7 mouse cellular contexts compared by ENCODE assay signal in the genomic region with DNA sequence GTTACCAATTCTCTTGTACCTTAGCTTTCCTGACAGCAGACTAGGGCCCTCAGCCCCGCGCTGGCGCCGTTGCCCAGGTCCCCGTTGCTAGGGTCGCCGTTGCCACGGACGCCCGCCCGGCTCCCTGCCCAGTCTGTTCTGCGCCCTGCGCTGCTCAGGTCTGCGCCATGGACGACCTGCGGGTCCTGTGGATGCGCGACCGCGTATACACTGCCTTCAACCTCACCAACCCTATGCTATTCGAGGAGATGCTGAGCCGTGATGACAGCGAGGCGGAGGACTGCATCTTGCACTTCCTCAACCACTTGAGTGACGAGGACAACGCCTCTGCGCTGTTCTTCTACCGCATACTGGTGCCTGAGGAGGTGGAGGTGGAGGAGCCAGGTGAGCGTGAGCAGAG. TPM values are rescaled to one million over a fixed set of nuclear protein-coding genes. Genes with fewer than 3 reads are reported as not detected.
DNase-seq lines count a peak whose midpoint lies in the region; ATAC-seq lines count a peak whose summit lies in the region.

A gene (plus strand): TSS at position 89 of the 400 bp plus-strand sequence.

- peak; percentile 43; the same call in 1 of the 2 replicates for ATAC-seq in lung, embryonic 16.5 days (ENCODE audit: low read depth)
- ATAC-seq in forebrain, embryonic 13.5 days = 0 out of 2 replicates have a peak, but pooled peaks have one; percentile 41
- ATAC-seq in neural tube, embryonic 12.5 days (ENCODE audit: low FRiP score, low read depth) = no peak
- ATAC-seq in megakaryocyte, adult 5-6 weeks (ENCODE audit: poor library complexity, severe bottlenecking) = no peak

- H3K27ac ChIP-seq in lung, embryonic 16.5 days (ENCODE audit: low read length) = no peak within 1 kb of the TSS
- H3K27ac ChIP-seq in forebrain, embryonic 13.5 days = no peak within 1 kb of the TSS
- H3K27ac ChIP-seq in neural tube, embryonic 12.5 days = no peak within 1 kb of the TSS

- no peak within 1 kb of the TSS for H3K9ac ChIP-seq in lung, embryonic 16.5 days (ENCODE audit: low read length)
- no peak within 1 kb of the TSS; the same call in 1 of the 2 replicates for H3K9ac ChIP-seq in forebrain, embryonic 13.5 days
- H3K9ac ChIP-seq in neural tube, embryonic 12.5 days = no peak within 1 kb of the TSS

- WGBS in lung, embryonic 16.5 days = 9% methylated on average over 29 of the region's 29 CpGs
- WGBS in forebrain, embryonic 13.5 days = 11% methylated on average over 29 of the region's 29 CpGs
- 9% methylated on average over 29 of the region's 29 CpGs for WGBS in neural tube, embryonic 12.5 days

- no peak within 1 kb of the TSS for H3K4me2 ChIP-seq in lung, embryonic 16.5 days (ENCODE audit: low read depth, low read length)
- H3K4me2 ChIP-seq in forebrain, embryonic 13.5 days = peak within 1 kb of the TSS; percentile 27
- H3K4me2 ChIP-seq in neural tube, embryonic 12.5 days (replicated peaks) = 0 out of 2 replicates have a peak within 1 kb of the TSS, but pooled peaks have one; percentile 12

- no peak within 1 kb of the TSS for H3K4me3 ChIP-seq in lung, embryonic 16.5 days (ENCODE audit: low read length)
- no peak within 1 kb of the TSS for H3K4me3 ChIP-seq in forebrain, embryonic 13.5 days
- H3K4me3 ChIP-seq in neural tube, embryonic 12.5 days = no peak within 1 kb of the TSS

- H3K27me3 ChIP-seq in lung, embryonic 16.5 days (ENCODE audit: control insufficient read depth, insufficient read depth, low read depth, low read length) = no peaks in the 10 kb centered on the region
- H3K27me3 ChIP-seq in forebrain, embryonic 13.5 days = no peaks in the 10 kb centered on the region
- H3K27me3 ChIP-seq in neural tube, embryonic 12.5 days (replicated peaks) = no peaks in the 10 kb centered on the region; the same call in 1 of the 2 replicates

- peaks cover 12% of the 10 kb centered on the region for H3K36me3 ChIP-seq in lung, embryonic 16.5 days (ENCODE audit: control insufficient read depth, insufficient read depth, low read length)
- H3K36me3 ChIP-seq in forebrain, embryonic 13.5 days (ENCODE audit: poor library complexity, severe bottlenecking) = peaks cover 38% of the 10 kb centered on the region
- H3K36me3 ChIP-seq in neural tube, embryonic 12.5 days = peaks cover 37% of the 10 kb centered on the region

- peaks cover 5% of the 10 kb centered on the region; the same call in 1 of the 2 replicates for H3K4me1 ChIP-seq in lung, embryonic 16.5 days (replicated peaks; ENCODE audit: control insufficient read depth, insufficient read depth, low read length)
- H3K4me1 ChIP-seq in forebrain, embryonic 13.5 days = peaks cover 7% of the 10 kb centered on the region; the same call in 1 of the 2 replicates
- peaks cover 11% of the 10 kb centered on the region for H3K4me1 ChIP-seq in neural tube, embryonic 12.5 days

- H3K9me3 ChIP-seq in lung, embryonic 16.5 days (ENCODE audit: control insufficient read depth, low read length) = no peaks in the 10 kb centered on the region
- H3K9me3 ChIP-seq in forebrain, embryonic 13.5 days (replicated peaks) = no peaks in the 10 kb centered on the region
- H3K9me3 ChIP-seq in neural tube, embryonic 12.5 days = no peaks in the 10 kb centered on the region

- no peak for DNase-seq in lung, postnatal 10 days
- DNase-seq in layer of hippocampus, postnatal 36 days = peak; percentile 12 to 42
- DNase-seq in thymus, postnatal 25 days = no peak

RNA-seq across cellular contexts. Expression of the gene that starts here (rescaled TPM):
- polyA plus RNA-seq in lung, embryonic 16.5 days (2015; fragmentation: Nextera tagmentation; extraction: Ambion mirVana) = 0.83 and 1.1 TPM in 2 replicates
- 0.08 and 0.15 TPM in 2 replicates for polyA plus RNA-seq in forebrain, embryonic 13.5 days (2015; fragmentation: Nextera tagmentation; extraction: Ambion mirVana)
- total RNA-seq in layer of hippocampus, postnatal 36 days (2021) = under 1 TPM; 0.40 to 0.52 TPM
- polyA plus RNA-seq in neural tube, embryonic 12.5 days (2016; fragmentation: Nextera tagmentation; extraction: Ambion mirVana) = 0.15 and 0.18 TPM in 2 replicates
- total RNA-seq in megakaryocyte, adult 5-6 weeks (2015) = not detected in 2 replicates
- total RNA-seq in megakaryocyte, adult 5-6 weeks (2017) = 0.04 TPM in 1 of 2 replicates, not detected in the other

Comparison
In these comparisons a context has a peak if more than half of its experiments do, and no peak if none do; other contexts are left out.
1. Peak in ATAC-seq and H3K4me2 ChIP-seq in forebrain, embryonic 13.5 days; RNA of the gene not detected or under 1 TPM.
2. Peak in DNase-seq in layer of hippocampus, postnatal 36 days; RNA of the gene not detected or under 1 TPM.